Mouse (Mus musculus) lung, postnatal 0 days (tissue): ENCODE results near the gene Abcg8.

Experiments
- CTCF ChIP-seq: IDR thresholded peaks from 2 replicates; pipeline ENCODE4 v1.5.1; 2016; ENCODE audit warnings: antibody characterized with exemption, mild to moderate bottlenecking
- EP300 ChIP-seq: IDR thresholded peaks from 2 replicates; pipeline ENCODE4 v1.6.1; 2016; ENCODE audit warnings: antibody characterized with exemption, mild to moderate bottlenecking, control low read depth

- TF ChIP-seq CTCF, result no peak
- no peak for TF ChIP-seq EP300
Observed at GRCm38 (mm10) chr17:84633443-84633842, 42.7 kb upstream of the Abcg8 start.
